Mouse (Mus musculus): ENCODE measurements around the gene Enpp3.
A peak's percentile ranks its signal among the peaks of the same experiment; 100 is the strongest.

Enpp3 gene

GRCm38 (mm10) chr10:24842676-24843075 lies at the start of gene Enpp3:
Gene Enpp3 (minus strand): TSS chr10:24842823.
- DNase-seq (ENCODE audit: low spot score in 2 of 2): no peak

DNA sequence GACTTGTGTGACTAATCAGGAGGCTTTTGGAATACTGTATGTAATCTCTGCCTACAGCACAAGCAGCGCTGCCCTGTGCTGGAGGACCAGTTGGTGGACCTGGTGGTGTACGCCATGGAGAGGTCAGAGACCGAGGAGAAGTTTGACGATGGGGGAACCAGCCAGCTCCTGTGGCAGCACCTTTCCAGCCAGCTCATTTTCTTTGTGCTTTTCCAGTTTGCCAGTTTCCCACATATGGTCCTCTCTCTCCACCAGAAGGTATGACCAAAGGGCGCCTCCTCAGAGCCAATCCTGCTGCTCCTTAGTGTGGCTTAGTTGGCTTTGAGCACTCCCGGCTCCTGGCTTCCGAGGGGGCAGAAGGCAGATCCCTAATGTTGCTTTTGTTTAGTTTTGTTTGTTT lies 45.7 kb upstream of the Enpp3 start:
- no peak for DNase-seq (ENCODE audit: low spot score in 2 of 2)

DNA sequence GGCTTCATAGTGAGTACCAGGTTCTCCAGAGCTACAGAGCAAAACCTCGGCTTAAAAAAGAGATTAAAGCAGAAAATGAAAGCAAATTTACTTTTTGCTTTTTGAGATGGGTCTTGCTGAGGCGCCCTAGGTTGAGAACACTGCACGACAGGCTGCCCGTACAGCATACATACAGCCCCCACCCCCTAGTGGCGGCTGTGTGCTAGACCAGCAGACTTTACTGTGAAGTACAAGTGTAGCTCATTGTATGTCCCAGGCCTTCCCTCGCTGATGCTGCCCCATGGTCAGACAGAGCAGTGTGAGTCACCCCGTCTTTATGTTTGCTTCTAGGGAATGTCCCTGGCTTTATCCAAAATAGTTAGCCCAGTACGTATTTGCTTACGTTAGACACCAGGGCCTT lies 43.4 kb upstream of the Enpp3 start:
- no peak for DNase-seq (ENCODE audit: low spot score in 2 of 2)

- DNase-seq (ENCODE audit: low spot score in 2 of 2): no peak
Measured at GRCm38 (mm10) chr10:24873624-24874023, 31.0 kb upstream of the Enpp3 start.

- peak; percentile 100 for DNase-seq (ENCODE audit: low spot score in 2 of 2)
Measured at GRCm38 (mm10) chr10:24869760-24870290, 27.2 kb upstream of the Enpp3 start, which contains the start of gene Med23. Gene Med23 (plus strand): TSS chr10:24869986.

DNA sequence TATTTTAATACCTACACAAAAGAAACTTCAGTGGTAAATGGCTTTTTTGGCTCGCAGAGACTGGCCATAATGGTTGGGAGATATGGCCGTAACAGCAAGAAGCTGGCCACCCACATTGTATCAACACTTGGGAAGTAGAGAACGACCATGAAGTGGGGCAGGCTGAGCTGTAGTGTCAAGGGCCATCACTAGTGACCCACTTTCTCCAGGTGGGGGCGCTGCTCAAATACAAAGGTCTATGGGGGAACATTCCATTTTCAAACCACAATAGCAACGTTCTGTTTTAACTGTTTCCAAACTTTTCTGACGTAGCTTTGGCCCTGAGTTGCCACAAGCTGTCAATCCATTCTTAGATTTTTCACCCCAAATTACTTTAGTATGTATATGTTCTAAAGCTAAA lies 21.8 kb upstream of the Enpp3 start:
- DNase-seq (ENCODE audit: low spot score in 2 of 2): no peak

DNA sequence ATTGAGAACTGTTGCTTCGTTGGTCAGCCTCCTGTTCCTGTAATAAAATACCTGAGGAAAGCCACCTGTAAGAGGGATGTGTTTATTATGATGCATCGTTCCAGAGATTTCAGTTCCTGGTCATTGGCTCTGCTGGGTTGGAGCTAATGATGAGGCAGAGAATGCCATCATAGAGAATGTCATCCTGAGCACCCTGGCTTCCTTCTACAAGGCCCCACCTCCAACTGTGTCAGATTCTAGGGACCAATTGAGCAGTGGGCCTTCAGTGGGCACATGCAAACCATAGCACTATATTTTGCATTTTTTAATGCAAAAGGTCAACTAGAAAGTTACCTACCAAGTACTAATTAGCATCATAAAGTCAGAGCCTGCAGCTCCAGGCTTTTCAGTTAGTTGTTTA lies 20.5 kb upstream of the Enpp3 start:
- no peak for DNase-seq (ENCODE audit: low spot score in 2 of 2)

DNA sequence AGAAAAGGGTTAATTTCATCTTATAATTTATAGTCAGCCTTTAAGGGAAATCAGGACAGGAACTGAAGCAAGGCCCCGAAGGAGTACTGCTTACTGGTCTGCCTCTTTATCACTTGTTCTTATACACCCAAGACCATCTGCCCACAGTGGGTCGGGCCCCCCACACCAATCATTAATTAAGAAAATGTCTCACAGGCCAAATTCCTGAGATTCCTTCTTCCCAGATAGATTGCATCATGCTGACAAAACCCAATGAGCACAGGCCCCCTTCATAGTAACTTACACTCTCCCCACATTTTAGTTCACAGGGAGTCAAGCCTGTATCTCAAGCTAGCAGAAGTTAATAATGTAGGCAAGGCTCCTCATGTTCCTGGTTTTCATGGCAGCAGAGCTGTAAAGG lies 625 bp downstream of the Enpp3 start:
- DNase-seq (ENCODE audit: low spot score in 2 of 2): no peak

DNA sequence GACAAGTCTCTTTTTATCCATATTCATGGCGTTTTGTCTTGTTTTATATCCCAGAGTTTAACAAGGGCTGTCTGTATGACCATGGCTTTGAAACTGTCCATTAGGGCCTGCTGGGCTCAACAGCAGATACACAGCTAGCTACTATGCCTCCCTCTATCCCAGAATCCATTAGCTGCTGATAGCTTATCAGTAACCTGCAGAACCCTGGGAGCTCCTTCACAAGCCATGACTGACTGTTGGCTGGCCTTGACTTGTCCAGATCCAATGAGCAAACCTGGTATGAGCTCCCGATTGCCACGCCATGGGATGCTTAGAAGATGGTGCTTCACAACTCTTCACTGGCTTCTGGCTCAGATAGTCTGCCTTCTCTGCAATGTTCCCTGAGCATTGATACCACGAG lies 1.8 kb downstream of the Enpp3 start:
- DNase-seq (ENCODE audit: low spot score in 2 of 2): no peak

DNA sequence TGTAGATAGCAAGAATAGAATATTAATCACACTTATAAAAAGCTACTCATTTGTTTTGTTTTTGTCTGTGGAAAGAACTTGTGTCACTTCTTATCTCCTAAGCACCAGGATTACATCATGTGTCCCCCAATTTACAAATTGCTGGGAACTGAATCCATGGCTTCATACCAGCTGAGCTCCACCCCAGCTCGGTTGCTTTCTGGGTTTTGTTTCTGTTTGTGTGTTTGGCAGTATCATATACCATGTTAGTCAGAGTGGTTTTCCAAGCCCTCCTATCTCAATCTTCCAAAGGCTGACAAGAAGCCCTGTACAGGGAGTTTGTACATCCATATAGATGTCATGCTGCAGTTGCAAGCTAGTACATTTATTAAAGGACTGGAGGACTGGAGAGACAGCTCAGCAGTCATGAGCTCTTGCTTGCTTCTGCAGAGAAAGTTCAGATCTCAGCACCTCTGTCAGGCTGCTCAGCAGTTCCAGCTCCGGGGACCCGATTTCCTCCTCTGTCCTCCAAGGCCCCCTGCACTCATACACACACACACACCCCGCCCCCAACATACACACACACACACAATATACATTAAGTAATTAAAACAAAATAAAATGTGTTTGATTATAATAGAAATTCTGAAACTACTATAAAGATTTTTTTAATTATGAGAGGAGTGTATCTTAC lies 6.1 kb downstream of the Enpp3 start:
- DNase-seq (ENCODE audit: low spot score in 2 of 2): no peak

DNA sequence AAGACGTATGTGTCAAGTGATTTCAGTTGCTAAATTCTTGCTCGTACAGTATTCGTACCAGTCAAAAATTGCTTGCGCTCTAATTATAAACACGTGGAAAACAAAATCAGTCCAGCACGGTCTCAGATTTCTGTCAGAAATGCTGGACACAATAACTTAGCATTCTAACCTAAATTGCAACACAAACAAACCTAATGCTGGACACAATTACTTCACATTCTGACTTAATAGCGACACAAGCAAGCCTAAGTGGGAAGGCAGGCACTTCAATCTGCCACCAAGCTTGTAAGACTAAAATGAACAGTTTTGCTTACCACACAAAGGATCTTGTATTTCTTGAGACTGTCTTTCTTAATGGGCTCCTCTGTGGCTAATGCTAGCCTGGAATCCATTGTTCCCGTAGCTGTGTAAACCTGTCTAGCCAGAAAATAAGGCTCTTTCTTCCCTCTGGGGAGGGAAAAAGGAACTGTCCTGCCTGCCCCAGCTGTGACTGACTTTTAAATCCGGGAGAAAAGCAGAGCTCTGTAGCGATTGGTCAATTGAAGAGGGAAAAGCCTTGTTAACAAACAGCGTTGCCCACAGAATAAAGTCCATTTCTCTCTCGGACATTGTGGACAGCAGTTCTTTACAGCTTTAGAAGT lies 6.8 kb downstream of the Enpp3 start:
- no peak for DNase-seq (ENCODE audit: low spot score in 2 of 2)

- no peak for DNase-seq (ENCODE audit: low spot score in 2 of 2)
Measured at GRCm38 (mm10) chr10:24834634-24835371, 7.8 kb downstream of the Enpp3 start.

- DNase-seq (ENCODE audit: low spot score in 2 of 2): no peak
Measured at GRCm38 (mm10) chr10:24832306-24832705, 10.3 kb downstream of the Enpp3 start.

GRCm38 (mm10) chr10:24831377-24832095 lies 11.1 kb downstream of the Enpp3 start:
- no peak for DNase-seq (ENCODE audit: low spot score in 2 of 2)

DNA sequence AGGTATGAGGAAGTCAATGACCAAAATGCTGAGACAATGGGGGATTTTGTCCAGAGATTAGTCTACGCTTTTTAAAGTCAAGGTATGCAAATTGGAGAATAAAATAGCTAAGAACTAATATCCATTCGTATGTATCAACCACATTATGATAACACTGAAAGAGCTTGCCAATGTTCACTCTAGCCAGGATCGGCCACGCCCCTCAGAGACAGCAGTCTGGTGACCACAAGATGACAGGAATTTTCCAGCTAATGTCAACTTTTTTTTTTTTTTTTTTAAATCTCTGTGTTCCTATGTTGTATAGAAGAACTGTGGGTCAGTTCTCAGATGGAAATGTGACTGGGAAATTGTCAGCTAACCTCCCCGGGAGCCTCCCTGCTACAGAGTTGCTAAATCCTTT lies 12.2 kb downstream of the Enpp3 start:
- no peak for DNase-seq (ENCODE audit: low spot score in 2 of 2)

DNA sequence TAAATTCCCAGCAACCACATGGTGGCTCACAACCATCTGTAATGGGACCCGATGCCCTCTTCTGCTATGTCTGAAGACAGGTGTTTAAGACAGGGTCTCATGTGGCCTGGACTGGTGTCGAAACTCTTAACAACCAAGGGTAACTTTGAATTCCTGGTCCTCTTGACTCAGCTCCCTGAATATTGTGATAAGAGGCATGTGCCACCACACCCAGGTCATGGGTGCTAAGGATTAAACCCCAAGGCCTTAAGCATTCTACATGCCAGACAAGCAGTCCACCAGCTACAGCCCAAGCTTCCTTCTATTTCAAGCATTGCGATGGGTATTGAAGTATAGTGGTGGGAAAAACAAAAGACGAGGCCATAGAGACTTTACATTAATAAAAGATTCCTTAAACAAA lies 14.5 kb downstream of the Enpp3 start:
- no peak for DNase-seq (ENCODE audit: low spot score in 2 of 2)

- no peak for DNase-seq (ENCODE audit: low spot score in 2 of 2)
Measured at GRCm38 (mm10) chr10:24826130-24826529, 16.5 kb downstream of the Enpp3 start.

GRCm38 (mm10) chr10:24825456-24826081 lies 17.1 kb downstream of the Enpp3 start:
- no peak for DNase-seq (ENCODE audit: low spot score in 2 of 2)

DNA sequence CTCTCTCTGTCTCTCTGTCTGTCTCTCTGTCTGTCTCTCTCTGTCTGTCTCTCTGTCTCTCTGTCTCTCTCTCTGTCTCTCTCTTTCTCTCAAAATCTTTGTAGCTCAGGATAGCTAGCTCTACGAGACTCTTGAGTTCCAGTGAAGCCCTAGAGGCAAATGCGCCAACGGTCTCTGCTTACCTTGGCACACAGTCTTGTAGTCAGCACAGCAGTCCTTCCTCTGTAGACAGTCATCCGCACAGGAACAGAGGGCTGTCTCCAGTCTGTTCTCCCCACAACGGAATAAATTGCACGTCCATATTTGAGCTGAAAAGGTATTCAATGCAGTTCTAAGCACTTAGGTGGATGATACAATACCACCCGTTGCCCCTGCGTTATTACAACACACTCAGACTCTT lies 18.0 kb downstream of the Enpp3 start:
- DNase-seq (ENCODE audit: low spot score in 2 of 2): no peak

DNA sequence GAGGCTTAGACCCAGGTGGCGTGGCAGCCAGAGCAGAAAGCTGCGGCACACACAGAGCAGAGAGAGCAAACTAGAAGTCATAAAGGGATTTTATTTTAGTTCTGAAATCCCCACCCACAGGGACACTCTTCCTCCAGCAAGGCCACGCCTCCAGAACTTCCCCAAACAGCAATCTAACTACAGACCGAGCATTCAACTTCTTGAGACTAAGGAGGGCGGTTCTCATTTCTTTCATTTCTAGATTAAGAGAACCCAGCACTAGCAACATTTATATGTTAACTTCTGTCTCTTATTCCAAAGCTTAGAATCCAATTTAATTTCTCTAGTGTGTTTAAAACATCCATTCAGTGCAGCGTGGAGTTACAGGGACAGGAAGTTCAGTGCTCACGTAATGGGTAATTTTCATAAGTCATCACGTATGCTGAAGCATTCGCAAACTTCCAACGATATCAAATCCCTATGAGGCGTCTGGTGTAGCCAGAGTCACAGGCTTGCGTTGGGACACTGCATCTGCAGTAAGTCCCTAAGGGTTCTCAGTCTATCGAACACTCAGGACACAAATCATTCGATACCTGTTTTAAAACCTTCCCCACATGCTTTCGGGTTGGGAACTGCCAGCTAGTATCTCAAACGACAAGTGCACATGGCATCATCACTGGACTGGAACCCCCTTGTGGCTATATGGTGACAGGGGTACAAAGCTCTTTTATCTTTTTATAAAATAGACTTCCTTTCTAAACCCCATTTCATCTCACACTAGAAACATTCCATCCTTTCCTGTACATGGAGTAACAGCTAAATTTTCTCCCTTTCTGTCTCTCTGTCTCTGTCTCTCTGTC lies 18.7 kb downstream of the Enpp3 start:
- no peak for DNase-seq (ENCODE audit: low spot score in 2 of 2)

GRCm38 (mm10) chr10:24823265-24823664 lies 19.4 kb downstream of the Enpp3 start:
- DNase-seq (ENCODE audit: low spot score in 2 of 2): no peak

Data from right cerebral cortex, adult 2 months (tissue).